Comparison of ENCODE assay signal across 30 mouse cellular contexts in the genomic region with DNA sequence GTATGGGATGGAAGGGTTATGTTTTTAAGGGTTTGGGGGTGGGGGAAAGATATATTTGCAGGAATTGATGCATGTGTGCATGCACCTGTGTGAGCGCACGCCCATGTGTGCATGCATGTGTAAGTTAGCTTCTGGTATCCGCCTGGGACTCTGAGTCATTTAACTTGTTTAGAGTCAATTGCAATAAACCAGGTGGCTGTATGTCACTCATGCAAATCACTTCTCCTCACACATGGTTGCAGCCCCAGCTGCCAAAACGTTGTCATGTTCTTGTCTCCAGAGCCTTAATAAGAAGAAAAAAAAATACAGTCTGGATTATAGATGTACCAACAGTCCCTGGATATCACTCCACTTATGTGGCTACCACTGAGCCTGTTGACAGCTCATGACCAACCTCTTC.
DNase-seq lines count a peak whose midpoint lies in the region; ATAC-seq and TF ChIP-seq lines count a peak whose summit lies in the region.
"Had no signal": no experiment of that assay in that cellular context is flagged by ENCODE, and none has a peak within 500 bp of the region (broad histone marks: within the 10 kb centered on the region; RNA-seq: fewer than 3 reads in every experiment).

No protein-coding gene starts in this region.

- no peaks in the 10 kb centered on the region for H3K4me1 ChIP-seq in forebrain, embryonic 13.5 days
- H3K4me1 ChIP-seq in forebrain, embryonic 10.5 days, result no peaks in the 10 kb centered on the region
- H3K4me1 ChIP-seq: embryonic facial prominence, embryonic 13.5 days; hindbrain, embryonic 13.5 days; limb, embryonic 12.5 days; liver, embryonic 15.5 days; lung, embryonic 15.5 days; midbrain, embryonic 10.5 days; midbrain, embryonic 15.5 days had no signal

- no peak for TF ChIP-seq POLR2A in brain, embryonic 14.5 days (IDR thresholded peaks at IDR 0.05; ENCODE audit: borderline replicate concordance, extremely low read depth, insufficient read depth, insufficient read length, poor library complexity, severe bottlenecking)

- no peaks in the 10 kb centered on the region for H3K36me3 ChIP-seq in forebrain, embryonic 13.5 days (ENCODE audit: poor library complexity, severe bottlenecking)
- no peaks in the 10 kb centered on the region for H3K36me3 ChIP-seq in forebrain, embryonic 10.5 days (replicated peaks)
- H3K36me3 ChIP-seq: embryonic facial prominence, embryonic 13.5 days; hindbrain, embryonic 13.5 days; limb, embryonic 12.5 days; liver, embryonic 15.5 days; lung, embryonic 15.5 days; midbrain, embryonic 10.5 days; midbrain, embryonic 15.5 days had no signal

- H3K9me3 ChIP-seq in forebrain, embryonic 13.5 days (replicated peaks), result no peaks in the 10 kb centered on the region
- no peaks in the 10 kb centered on the region for H3K9me3 ChIP-seq in forebrain, embryonic 10.5 days
- H3K9me3 ChIP-seq: embryonic facial prominence, embryonic 13.5 days; hindbrain, embryonic 13.5 days; limb, embryonic 12.5 days; liver, embryonic 15.5 days; lung, embryonic 15.5 days; midbrain, embryonic 10.5 days; midbrain, embryonic 15.5 days had no signal

- H3K4me2 ChIP-seq in forebrain, embryonic 13.5 days, result no peak overlapping the region
- H3K4me2 ChIP-seq: embryonic facial prominence, embryonic 13.5 days; hindbrain, embryonic 13.5 days; limb, embryonic 12.5 days; liver, embryonic 15.5 days; lung, embryonic 15.5 days; midbrain, embryonic 15.5 days had no signal

- H3K27me3 ChIP-seq in forebrain, embryonic 13.5 days, result no peaks in the 10 kb centered on the region
- H3K27me3 ChIP-seq in forebrain, embryonic 10.5 days (ENCODE audit: poor library complexity, severe bottlenecking), result no peaks in the 10 kb centered on the region
- H3K27me3 ChIP-seq: embryonic facial prominence, embryonic 13.5 days; hindbrain, embryonic 13.5 days; limb, embryonic 12.5 days; liver, embryonic 15.5 days; lung, embryonic 15.5 days; midbrain, embryonic 15.5 days had no signal

- H3K27ac ChIP-seq in forebrain, embryonic 13.5 days, result no peak overlapping the region
- H3K27ac ChIP-seq in forebrain, embryonic 10.5 days, result no peak overlapping the region
- H3K27ac ChIP-seq: embryonic facial prominence, embryonic 13.5 days; hindbrain, embryonic 13.5 days; left cerebral cortex, adult 2 months; limb, embryonic 12.5 days; liver, embryonic 15.5 days; lung, embryonic 15.5 days; midbrain, embryonic 10.5 days; midbrain, embryonic 15.5 days; stomach, postnatal 0 days had no signal

- no peak for TF ChIP-seq CTCF in brain, embryonic 14.5 days (IDR thresholded peaks at IDR 0.05; ENCODE audit: borderline replicate concordance, extremely low read depth, insufficient read depth, insufficient read length)

- no peak for DNase-seq in forebrain, embryonic 10.5 days (ENCODE audit: extremely low spot score, low spot score)
- peak; percentile 48 for DNase-seq in 3T3-L1 (ENCODE audit: low read depth, low spot score)
- peak; percentile 78 for DNase-seq in brain, embryonic 14.5 days (ENCODE audit: low read depth)
- DNase-seq in layer of hippocampus, adult 8-10 months (ENCODE audit: low spot score in 2 of 2), result peak; percentile 49 to 52
- no peak for DNase-seq in frontal cortex, adult 2 months (ENCODE audit: extremely low spot score in 1 of 2, low spot score in 1 of 2)
- DNase-seq in ovary, adult 18-20 months (ENCODE audit: low spot score), result no peak
- DNase-seq: adrenal gland, adult 2 months; adrenal gland, postnatal 36 days; cerebellum, adult 11 months; cerebellum, adult 9-11 months; gastrocnemius, postnatal 14 days; heart, postnatal 36 days; kidney, adult 9 months; kidney, postnatal 10 days; right cerebral cortex, adult 18-20 months; thymus, adult 18-20 months; thymus, postnatal 36 days had no signal

- no peak overlapping the region for H3K9ac ChIP-seq in forebrain, embryonic 13.5 days
- H3K9ac ChIP-seq: embryonic facial prominence, embryonic 13.5 days; hindbrain, embryonic 13.5 days; limb, embryonic 12.5 days; liver, embryonic 15.5 days; lung, embryonic 15.5 days; midbrain, embryonic 15.5 days had no signal

- H3K4me3 ChIP-seq in forebrain, embryonic 13.5 days, result no peak overlapping the region
- no peak overlapping the region for H3K4me3 ChIP-seq in forebrain, embryonic 10.5 days
- H3K4me3 ChIP-seq: embryonic facial prominence, embryonic 13.5 days; hindbrain, embryonic 13.5 days; left cerebral cortex, adult 2 months; limb, embryonic 12.5 days; liver, embryonic 15.5 days; lung, embryonic 15.5 days; midbrain, embryonic 10.5 days; midbrain, embryonic 15.5 days had no signal

- WGBS in forebrain, embryonic 13.5 days, result 86% methylated on average over 4 of the region's 4 CpGs
- WGBS in forebrain, embryonic 10.5 days, result 94% methylated on average over 4 of the region's 4 CpGs

- ATAC-seq in forebrain, embryonic 13.5 days, result peak; percentile 50; the same call in 1 of the 2 replicates
- ATAC-seq in CD4-positive, CD25-positive, alpha-beta regulatory T cell, adult 4 months, result no peak
- ATAC-seq: activated CD4-positive, CD25-positive, alpha-beta regulatory T cell, adult 4 months; intestine, embryonic 16.5 days; midbrain, embryonic 15.5 days had no signal

Comparison
In these comparisons a context has a peak if more than half of its experiments do, and no peak if none do; other contexts are left out.
1. DNase-seq: peak in 3T3-L1 (single experiment), brain, embryonic 14.5 days (single experiment) and layer of hippocampus, adult 8-10 months (2 of 2); none in forebrain, embryonic 10.5 days (single experiment), frontal cortex, adult 2 months (0 of 2) and ovary, adult 18-20 months (single experiment).